Mouse (Mus musculus) layer of hippocampus, postnatal 14 days (tissue): Measurements from ENCODE around the gene Abcg2. TPM values are rescaled to one million over a fixed set of nuclear protein-coding genes. Genes with fewer than 3 reads are reported as not detected.

Experiments used
- total RNA-seq, 2 experiments: library from RNA; stranded (reverse); gene quantifications; 2 replicates each; pipeline ENCODE4 v1.2.3; 2021

Gene Abcg2
- total RNA-seq, 2 experiments from 2014 or later, result 23.5 to 24.8 TPM

Other genes starting within 250 kb of the Abcg2 start
- gene Vmn1r30, start 141.1 kb upstream of the Abcg2 start, total RNA-seq, result not detected
- not detected for gene Vmn1r31, start 109.2 kb upstream of the Abcg2 start, total RNA-seq
- gene Herc3, start 246.9 kb downstream of the Abcg2 start, total RNA-seq, result 100 to 1,000 TPM; 241 to 256 TPM